Mouse (Mus musculus): ENCODE measurements around the gene Myo1f.

- TF ChIP-seq TAL1 (IDR thresholded peaks at IDR 0.05; ENCODE audit: low read length) (no peak), GATA1 (IDR thresholded peaks at IDR 0.05; ENCODE audit: low read length) (no peak)
These were observed 30.6 kb upstream of the Myo1f start for GRCm38 (mm10) chr17:33524806-33525373.

Measured in erythroblast, embryonic 14.5 days (primary cell).